ENCODE assay signal across 10 mouse cellular contexts in genomic region chr9:21407951-21408350, GRCm38 (mm10). TPM values are rescaled to one million over a fixed set of nuclear protein-coding genes. Genes with fewer than 3 reads are reported as not detected.
A peak's percentile ranks its signal among the peaks of the same experiment; 100 is the strongest.
DNase-seq lines count a peak whose midpoint lies in the region; ATAC-seq and TF ChIP-seq lines count a peak whose summit lies in the region.
"Had no signal": no experiment of that assay in that cellular context is flagged by ENCODE, and none has a peak within 500 bp of the region (broad histone marks: within the 10 kb centered on the region; RNA-seq: fewer than 3 reads in every experiment).

No protein-coding gene starts in this region.

- H3K9ac ChIP-seq in forebrain, postnatal 0 days: no peak overlapping the region
- no peak overlapping the region for H3K9ac ChIP-seq in forebrain, embryonic 15.5 days (replicated peaks)
- H3K9ac ChIP-seq: midbrain, embryonic 12.5 days had no signal

- ATAC-seq in forebrain, postnatal 0 days: no peak
- no peak for ATAC-seq in forebrain, embryonic 15.5 days (replicated peaks)

- H3K36me3 ChIP-seq in forebrain, postnatal 0 days (ENCODE audit: insufficient read depth): peaks cover 39% of the 10 kb centered on the region
- H3K36me3 ChIP-seq in forebrain, embryonic 15.5 days: peaks cover 40% of the 10 kb centered on the region
- H3K36me3 ChIP-seq in heart, embryonic 10.5 days: peaks cover 45% of the 10 kb centered on the region

- H3K4me2 ChIP-seq in forebrain, postnatal 0 days (ENCODE audit: low read depth): no peak overlapping the region
- no peak overlapping the region for H3K4me2 ChIP-seq in forebrain, embryonic 15.5 days (replicated peaks)
- H3K4me2 ChIP-seq: midbrain, embryonic 12.5 days had no signal

- no peak overlapping the region for H3K27ac ChIP-seq in forebrain, postnatal 0 days (ENCODE audit: low read depth, low read length)
- H3K27ac ChIP-seq in forebrain, embryonic 15.5 days (replicated peaks): no peak overlapping the region
- no peak overlapping the region for H3K27ac ChIP-seq in heart, embryonic 10.5 days

- no peaks in the 10 kb centered on the region for H3K9me3 ChIP-seq in forebrain, postnatal 0 days (ENCODE audit: low read length)
- no peaks in the 10 kb centered on the region for H3K9me3 ChIP-seq in forebrain, embryonic 15.5 days
- no peaks in the 10 kb centered on the region for H3K9me3 ChIP-seq in heart, embryonic 10.5 days
- H3K9me3 ChIP-seq: midbrain, embryonic 12.5 days had no signal

- peaks cover 11% of the 10 kb centered on the region; the same call in 1 of the 2 replicates for H3K4me1 ChIP-seq in forebrain, postnatal 0 days (ENCODE audit: insufficient read depth)
- peaks cover 19% of the 10 kb centered on the region for H3K4me1 ChIP-seq in forebrain, embryonic 15.5 days
- peaks cover 13% of the 10 kb centered on the region for H3K4me1 ChIP-seq in heart, embryonic 10.5 days

- H3K4me3 ChIP-seq in forebrain, postnatal 0 days (ENCODE audit: low read depth, low read length): no peak overlapping the region
- no peak overlapping the region for H3K4me3 ChIP-seq in forebrain, embryonic 15.5 days
- no peak overlapping the region for H3K4me3 ChIP-seq in heart, embryonic 10.5 days
- H3K4me3 ChIP-seq: midbrain, embryonic 12.5 days had no signal

- TF ChIP-seq CTCF in forebrain, postnatal 0 days (IDR thresholded peaks at IDR 0.05; ENCODE audit: low read depth): no peak

- WGBS in forebrain, postnatal 0 days: 11% methylated on average over 4 of the region's 4 CpGs
- WGBS in forebrain, embryonic 15.5 days: 10% methylated on average over 4 of the region's 4 CpGs
- 18% methylated on average over 4 of the region's 4 CpGs for WGBS in heart, embryonic 10.5 days

- DNase-seq in forebrain, postnatal 0 days: peak; percentile 52
- peak; percentile 24 for DNase-seq in ovary, postnatal 10 days (ENCODE audit: low spot score)
- no peak for DNase-seq in ovary, adult 18-20 months (ENCODE audit: low spot score)
- peak; percentile 92 for DNase-seq in kidney, adult 9 months
- DNase-seq in ovary, postnatal 36 days (ENCODE audit: low spot score): peak; percentile 55
- DNase-seq in left cerebral cortex, postnatal 10 days (ENCODE audit: extremely low spot score in 1 of 2, low spot score in 2 of 2): no peak
- no peak for DNase-seq in heart, embryonic 10.5 days (ENCODE audit: low spot score)

- intact Hi-C loops in left cerebral cortex, postnatal 10 days (cut with DNase I): no loop called here

- H3K27me3 ChIP-seq in forebrain, postnatal 0 days (ENCODE audit: insufficient read depth, low read length): no peaks in the 10 kb centered on the region
- H3K27me3 ChIP-seq in forebrain, embryonic 15.5 days: no peaks in the 10 kb centered on the region
- no peaks in the 10 kb centered on the region for H3K27me3 ChIP-seq in heart, embryonic 10.5 days (ENCODE audit: insufficient read depth, poor library complexity, severe bottlenecking)
- H3K27me3 ChIP-seq: CH12.LX; midbrain, embryonic 12.5 days had no signal

RNA-seq across cellular contexts. Expression of gene Qtrt1, which starts 3.7 kb away (rescaled TPM):
- 37.7 and 51.7 TPM in 2 replicates for total RNA-seq in forebrain, postnatal 0 days (2014; rRNA removed)
- 34.8 and 43.9 TPM in 2 replicates for polyA plus RNA-seq in forebrain, postnatal 0 days (2015; fragmentation: Nextera tagmentation; extraction: Ambion mirVana)
- polyA plus RNA-seq in forebrain, embryonic 15.5 days (2015; fragmentation: Nextera tagmentation; extraction: Ambion mirVana): 45.7 and 49.1 TPM in 2 replicates
- 10 to 100 TPM; 33.2 to 35.1 TPM for total RNA-seq in left cerebral cortex, postnatal 10 days (2021)
- polyA plus RNA-seq in heart, embryonic 10.5 days (2016; fragmentation: Nextera tagmentation; extraction: Ambion mirVana): 38.9 and 51.3 TPM in 2 replicates

RNA-seq across cellular contexts. Expression of gene Dnm2, which starts 16.8 kb away (rescaled TPM):
- total RNA-seq in forebrain, postnatal 0 days (2014; rRNA removed): 65.6 and 68.5 TPM in 2 replicates
- polyA plus RNA-seq in forebrain, postnatal 0 days (2015; fragmentation: Nextera tagmentation; extraction: Ambion mirVana): 56.0 and 64.0 TPM in 2 replicates
- 74.7 and 77.1 TPM in 2 replicates for polyA plus RNA-seq in forebrain, embryonic 15.5 days (2015; fragmentation: Nextera tagmentation; extraction: Ambion mirVana)
- total RNA-seq in left cerebral cortex, postnatal 10 days (2021): 10 to 100 TPM; 60.1 to 66.9 TPM
- polyA plus RNA-seq in heart, embryonic 10.5 days (2016; fragmentation: Nextera tagmentation; extraction: Ambion mirVana): 81.6 and 92.1 TPM in 2 replicates

RNA-seq across cellular contexts. Expression of gene Ilf3, which starts 40.3 kb away (rescaled TPM):
- total RNA-seq in forebrain, postnatal 0 days (2014; rRNA removed): 114 and 135 TPM in 2 replicates
- polyA plus RNA-seq in forebrain, postnatal 0 days (2015; fragmentation: Nextera tagmentation; extraction: Ambion mirVana): 191 and 214 TPM in 2 replicates
- polyA plus RNA-seq in forebrain, embryonic 15.5 days (2015; fragmentation: Nextera tagmentation; extraction: Ambion mirVana): 306 and 307 TPM in 2 replicates
- total RNA-seq in left cerebral cortex, postnatal 10 days (2021): 10 to 100 TPM; 88.4 to 89.2 TPM
- polyA plus RNA-seq in heart, embryonic 10.5 days (2016; fragmentation: Nextera tagmentation; extraction: Ambion mirVana): 166 and 197 TPM in 2 replicates

Comparison
In these comparisons a context has a peak if more than half of its experiments do, and no peak if none do; other contexts are left out.
1. DNase-seq: peak in forebrain, postnatal 0 days (single experiment), ovary, postnatal 10 days (single experiment), kidney, adult 9 months (single experiment) and ovary, postnatal 36 days (single experiment); none in ovary, adult 18-20 months (single experiment), left cerebral cortex, postnatal 10 days (0 of 2) and heart, embryonic 10.5 days (single experiment).